Mouse (Mus musculus) embryo, embryonic 11 days (tissue): ENCODE results near the gene Bdnf.
A peak's percentile ranks its signal among the peaks of the same experiment; 100 is the strongest.

Experiments
- DNase-seq: peaks from one replicate; pipeline ENCODE4 v3.0.0-alpha.2; 2015

The Bdnf gene

GRCm38 (mm10) chr2:109706524-109706923 lies 32.0 kb downstream of the Bdnf start:
- no peak for DNase-seq

GRCm38 (mm10) chr2:109709346-109709745 lies 34.8 kb downstream of the Bdnf start:
- DNase-seq = no peak

GRCm38 (mm10) chr2:109711049-109711448 lies 36.5 kb downstream of the Bdnf start:
- no peak for DNase-seq

- no peak for DNase-seq
These were observed 50.8 kb downstream of the Bdnf start for GRCm38 (mm10) chr2:109725261-109725660.

GRCm38 (mm10) chr2:109725831-109726230 lies 51.3 kb downstream of the Bdnf start:
- no peak for DNase-seq

- no peak for DNase-seq
These were observed 54.7 kb downstream of the Bdnf start for GRCm38 (mm10) chr2:109729221-109729620.

GRCm38 (mm10) chr2:109733201-109734039 lies 58.9 kb downstream of the Bdnf start:
- peak; percentile 50 for DNase-seq

GRCm38 (mm10) chr2:109734228-109734627 lies 59.7 kb downstream of the Bdnf start:
- no peak for DNase-seq

GRCm38 (mm10) chr2:109734666-109735065 lies 60.2 kb downstream of the Bdnf start:
- no peak for DNase-seq

- DNase-seq = no peak
These were observed 60.8 kb downstream of the Bdnf start for GRCm38 (mm10) chr2:109735347-109735746.

- DNase-seq = no peak
These were observed 61.8 kb downstream of the Bdnf start for GRCm38 (mm10) chr2:109736306-109736705.

GRCm38 (mm10) chr2:109738331-109738730 lies 63.8 kb downstream of the Bdnf start:
- DNase-seq = no peak

- DNase-seq = peak; percentile 49
These were observed 68.9 kb downstream of the Bdnf start for GRCm38 (mm10) chr2:109743208-109743960.

GRCm38 (mm10) chr2:109746223-109746622 lies 71.7 kb downstream of the Bdnf start:
- peak; percentile 16 for DNase-seq

GRCm38 (mm10) chr2:109748412-109748811 lies 73.9 kb downstream of the Bdnf start:
- DNase-seq = no peak

- no peak for DNase-seq
These were observed 74.3 kb downstream of the Bdnf start for GRCm38 (mm10) chr2:109748815-109749214.

GRCm38 (mm10) chr2:109749964-109750363 lies 75.5 kb downstream of the Bdnf start:
- no peak for DNase-seq

- no peak for DNase-seq
These were observed 76.0 kb downstream of the Bdnf start for GRCm38 (mm10) chr2:109750484-109750883.

GRCm38 (mm10) chr2:109756305-109756704 lies 81.8 kb downstream of the Bdnf start:
- DNase-seq = no peak

GRCm38 (mm10) chr2:109766772-109767171 lies 92.3 kb downstream of the Bdnf start:
- no peak for DNase-seq

- DNase-seq = no peak
These were observed 94.3 kb downstream of the Bdnf start for GRCm38 (mm10) chr2:109768814-109769213.

GRCm38 (mm10) chr2:109776374-109776773 lies 101.9 kb downstream of the Bdnf start:
- no peak for DNase-seq
